Mouse (Mus musculus) forebrain, embryonic 12.5 days (tissue): ENCODE data around the gene Stk40. TPM values are rescaled to one million over a fixed set of nuclear protein-coding genes. Genes with fewer than 3 reads are reported as not detected.

Source experiments
- ATAC-seq: fragments of 200-750 bp; cut with Nextera tagmentation; 2 replicates; pipeline ENCODE4 v1.8.0; 2017; ENCODE audit warnings: moderate TSS enrichment; ENCODE audit not compliant: low FRiP score
- H3K27ac ChIP-seq: fragments of 300-500 bp; sonication (generic); 2 replicates; pipeline ENCODE4 v1.5.1; 2016; ENCODE audit warnings: mild to moderate bottlenecking
- H3K27me3 ChIP-seq: fragments of 300-500 bp; sonication (generic); 2 replicates; pipeline ENCODE4 v1.6.1; 2016; ENCODE audit warnings: mild to moderate bottlenecking
- H3K36me3 ChIP-seq: fragments of 300-500 bp; sonication (generic); replicated peaks from 2 replicates; pipeline ENCODE4 v1.6.1; 2016; ENCODE audit warnings: mild to moderate bottlenecking
- H3K4me1 ChIP-seq: fragments of 300-500 bp; sonication (generic); 2 replicates; pipeline ENCODE4 v1.6.1; 2016
- H3K4me2 ChIP-seq: fragments of 300-500 bp; sonication (generic); 2 replicates; pipeline ENCODE4 v1.6.1; 2016; ENCODE audit warnings: mild to moderate bottlenecking, moderate library complexity
- H3K4me3 ChIP-seq: fragments of 300-500 bp; sonication (generic); replicated peaks from 2 replicates; pipeline ENCODE4 v1.5.1; 2016; ENCODE audit warnings: mild to moderate bottlenecking
- H3K9ac ChIP-seq: fragments of 300-500 bp; sonication (generic); 2 replicates; pipeline ENCODE4 v1.6.1; 2016; ENCODE audit warnings: mild to moderate bottlenecking
- H3K9me3 ChIP-seq: fragments of 300-500 bp; sonication (generic); 2 replicates; pipeline ENCODE4 v1.6.1; 2016
- WGBS: fragments of 180-500 bp; shearing (Covaris S2); methylation state at CpG from one replicate; pipeline ENCODE4 v1.1.7; 2016; 5-methylcytosine and 5-hydroxymethylcytosine counted together
- polyA plus RNA-seq: library from polyadenylated mRNA; unstranded; fragments of >200 nt; fragmentation: Nextera tagmentation; extraction: Ambion mirVana; gene quantifications from 2 replicates; pipeline ENCODE4 v1.2.1, GENCODE M21; 2016

Gene Stk40
- polyA plus RNA-seq = 42.8 and 48.5 TPM in 2 replicates

GRCm38 (mm10) chr4:126103590-126104068 lies at the start of gene Stk40:
Gene Stk40 (plus strand): TSS chr4:126103957.
- peaks cover 51% of the 10 kb centered on the region for H3K4me1 ChIP-seq
- H3K4me3 ChIP-seq = peak within 1 kb of the TSS; percentile 77
- no peaks in the 10 kb centered on the region for H3K27me3 ChIP-seq
- H3K27ac ChIP-seq = peak within 1 kb of the TSS; percentile 82
- H3K9ac ChIP-seq = peak within 1 kb of the TSS; percentile 79
- H3K36me3 ChIP-seq = peaks cover 3% of the 10 kb centered on the region; the same call in 1 of the 2 replicates
- peak; percentile 98 for ATAC-seq
- peak within 1 kb of the TSS; percentile 91 for H3K4me2 ChIP-seq
- H3K9me3 ChIP-seq = no peaks in the 10 kb centered on the region
- WGBS = under 1% methylated on average over 31 of the region's 34 CpGs

DNA sequence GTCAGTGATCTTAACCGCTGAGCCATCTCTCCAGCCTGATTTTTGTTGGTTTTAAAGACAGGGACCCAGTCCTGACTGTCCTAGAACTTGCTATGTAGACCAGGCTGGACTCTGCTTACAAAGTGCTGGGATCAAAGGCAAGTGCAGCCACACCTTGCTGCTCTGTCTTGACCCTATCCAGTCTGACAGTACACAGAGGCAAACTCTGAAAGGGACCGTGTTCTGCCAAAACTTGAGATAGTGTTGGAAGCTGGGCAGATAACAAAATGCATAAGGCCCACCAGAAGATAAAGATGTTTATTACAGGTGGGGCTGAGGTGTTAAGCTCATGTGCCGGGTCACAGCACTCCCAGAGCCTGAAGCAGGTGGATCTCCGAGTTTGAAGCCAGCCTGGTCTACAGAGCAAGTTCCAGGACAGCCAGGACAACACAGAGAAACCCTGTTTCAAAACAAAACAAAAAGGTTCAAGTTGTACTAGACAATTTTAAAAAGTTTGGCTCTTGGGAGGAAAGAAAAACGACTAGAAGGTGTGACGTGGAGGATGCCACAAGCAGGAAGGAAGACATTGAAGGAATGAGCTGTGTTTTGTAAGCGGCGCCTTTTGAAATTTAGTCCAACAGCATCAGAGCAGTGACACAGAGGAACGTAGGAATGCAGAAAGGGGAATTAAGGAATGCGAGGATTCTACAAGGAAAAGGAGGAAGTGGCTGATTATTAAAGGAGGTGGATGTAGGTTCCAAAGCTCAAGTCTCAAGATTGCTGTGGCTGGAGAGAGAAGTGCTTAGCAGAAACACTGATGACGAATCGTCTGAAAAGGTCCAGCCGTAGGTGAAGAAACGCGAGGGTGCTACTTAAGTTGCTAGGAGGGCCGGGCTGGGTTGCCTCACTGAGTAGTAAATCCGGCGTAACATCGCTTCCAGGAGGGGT lies 46.3 kb upstream of the Stk40 start:
- Histone ChIP-seq H3K9ac (peak overlapping the region; percentile 56), H3K27me3 (no peaks in the 10 kb centered on the region), H3K4me2 (peak overlapping the region; percentile 82), H3K4me3 (peak overlapping the region; percentile 66), H3K27ac (no peak overlapping the region), H3K9me3 (no peaks in the 10 kb centered on the region), H3K36me3 (peaks cover 34% of the 10 kb centered on the region), H3K4me1 (peaks cover 19% of the 10 kb centered on the region)
- no peak for ATAC-seq
- 16% methylated on average over 19 of the region's 19 CpGs for whole genome bisulfite sequencing

GRCm38 (mm10) chr4:126058134-126058996 lies 45.4 kb upstream of the Stk40 start, which contains the start of gene Oscp1:
Gene Oscp1 (plus strand): TSS chr4:126058565.
- WGBS = under 1% methylated on average over 57 of the region's 57 CpGs

DNA sequence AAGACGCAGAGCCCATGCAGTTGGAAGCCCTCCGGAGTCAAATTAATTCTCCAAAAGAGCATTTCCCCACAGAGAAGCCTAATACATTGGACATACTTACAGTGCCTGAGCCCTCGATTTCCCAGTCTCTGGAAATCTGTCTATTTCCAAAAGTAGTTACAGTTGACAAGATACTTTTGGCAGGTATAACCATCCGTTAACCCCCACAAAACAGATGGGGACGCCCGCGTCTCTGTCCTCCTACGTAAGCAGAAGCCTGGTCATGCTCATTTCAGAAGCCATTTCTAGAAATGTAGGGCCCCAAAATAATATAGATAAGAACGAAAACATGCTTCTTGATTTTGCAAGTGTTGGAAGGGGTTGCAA lies 44.8 kb upstream of the Stk40 start:
- Histone ChIP-seq H3K9me3 (no peaks in the 10 kb centered on the region), H3K4me1 (peaks cover 19% of the 10 kb centered on the region), H3K27ac (no peak overlapping the region), H3K4me3 (peak overlapping the region; percentile 66), H3K27me3 (no peaks in the 10 kb centered on the region), H3K4me2 (peak overlapping the region; percentile 82), H3K9ac (peak overlapping the region; percentile 72), H3K36me3 (peaks cover 24% of the 10 kb centered on the region)
- 41% methylated on average over 9 of the region's 9 CpGs for WGBS
- no peak for ATAC-seq

More at GRCm38 (mm10) chr4:126058134-126058996, 45.4 kb upstream of the Stk40 start, which contains the start of gene Oscp1:
- peak; percentile 100 for ATAC-seq
- Histone ChIP-seq H3K9ac (peak within 1 kb of the TSS; percentile 72), H3K9me3 (no peaks in the 10 kb centered on the region), H3K4me1 (peaks cover 19% of the 10 kb centered on the region), H3K36me3 (peaks cover 29% of the 10 kb centered on the region), H3K27ac (peak within 1 kb of the TSS; percentile 61), H3K4me3 (peak within 1 kb of the TSS; percentile 66), H3K27me3 (no peaks in the 10 kb centered on the region), H3K4me2 (peak within 1 kb of the TSS; percentile 82)

- Histone ChIP-seq H3K4me1 (peaks cover 11% of the 10 kb centered on the region), H3K9me3 (no peaks in the 10 kb centered on the region), H3K4me3 (no peak overlapping the region), H3K27ac (no peak overlapping the region), H3K27me3 (no peaks in the 10 kb centered on the region), H3K9ac (no peak overlapping the region), H3K36me3 (0 out of 2 replicates have a peak, but pooled peaks cover 3% of the 10 kb centered on the region), H3K4me2 (no peak overlapping the region)
- 56% methylated on average over 1 of the region's 1 CpGs for WGBS
- ATAC-seq = no peak
Measured at GRCm38 (mm10) chr4:126062856-126063255, 40.9 kb upstream of the Stk40 start.

DNA sequence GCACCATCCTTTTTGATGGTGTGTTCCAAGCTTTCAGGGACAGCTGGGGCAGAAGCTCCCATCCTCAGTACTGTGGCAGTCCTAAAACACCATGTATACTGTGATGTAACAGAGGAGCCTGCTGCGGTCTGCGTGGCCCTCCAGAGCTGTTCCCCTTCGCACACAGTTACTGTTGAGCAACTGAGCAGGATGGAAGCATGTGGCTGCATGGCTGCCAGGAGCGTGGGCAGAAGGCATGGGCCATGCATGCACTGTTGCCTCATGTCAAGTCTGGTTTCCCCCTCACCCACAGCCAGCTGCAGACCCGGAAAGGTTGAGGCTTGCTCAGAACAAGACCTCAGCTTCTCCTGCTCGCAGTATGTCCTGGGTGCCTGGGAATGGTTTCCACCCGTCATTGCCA lies 38.5 kb upstream of the Stk40 start:
- H3K9me3 ChIP-seq = no peaks in the 10 kb centered on the region
- no peak overlapping the region for H3K4me2 ChIP-seq
- 0 out of 2 replicates have a peak, but pooled peaks cover 3% of the 10 kb centered on the region for H3K36me3 ChIP-seq
- no peak for ATAC-seq
- H3K4me1 ChIP-seq = no peaks in the 10 kb centered on the region
- H3K4me3 ChIP-seq = no peak overlapping the region
- no peak overlapping the region for H3K27ac ChIP-seq
- 87% methylated on average over 7 of the region's 7 CpGs for WGBS
- H3K27me3 ChIP-seq = no peaks in the 10 kb centered on the region
- H3K9ac ChIP-seq = no peak overlapping the region

DNA sequence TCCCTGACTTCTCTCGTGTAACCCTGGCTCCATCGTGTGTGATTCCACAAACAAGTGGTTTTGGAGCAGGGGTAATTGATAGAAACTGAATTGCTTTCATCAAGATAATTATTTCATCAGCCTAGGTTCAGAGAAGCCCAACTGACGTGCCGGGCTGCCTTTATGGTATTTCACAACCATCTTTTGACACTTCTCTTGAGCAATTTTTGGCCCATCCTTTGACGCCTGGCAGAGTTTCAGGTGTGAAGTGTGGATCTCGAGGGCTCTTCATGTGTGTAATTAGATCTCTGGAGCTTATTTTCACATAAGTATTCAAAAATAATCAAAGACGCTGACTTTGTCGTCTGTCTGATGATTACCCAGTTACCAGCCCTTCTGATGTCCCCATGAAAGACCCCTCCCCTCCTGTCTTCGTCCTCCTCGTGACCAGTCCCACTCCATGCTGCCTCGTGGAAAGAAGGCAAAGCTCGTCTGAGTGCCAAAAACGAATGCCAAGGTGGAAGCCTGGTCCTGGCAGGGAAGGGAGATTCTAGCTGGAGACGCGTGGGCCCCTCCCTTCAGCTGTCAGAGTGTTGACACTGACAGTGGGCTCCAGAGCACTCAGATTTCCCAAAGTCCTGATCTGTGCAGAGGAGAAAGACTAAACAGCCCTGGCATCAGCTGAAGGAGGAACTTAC lies 36.2 kb upstream of the Stk40 start:
- Histone ChIP-seq H3K9me3 (no peaks in the 10 kb centered on the region), H3K9ac (no peak overlapping the region), H3K4me1 (no peaks in the 10 kb centered on the region), H3K4me2 (no peak overlapping the region), H3K27me3 (no peaks in the 10 kb centered on the region), H3K36me3 (0 out of 2 replicates have a peak, but pooled peaks cover 3% of the 10 kb centered on the region), H3K27ac (no peak overlapping the region), H3K4me3 (no peak overlapping the region)
- no peak for ATAC-seq
- 81% methylated on average over 15 of the region's 15 CpGs for whole genome bisulfite sequencing

GRCm38 (mm10) chr4:126068842-126069241 lies 34.9 kb upstream of the Stk40 start:
- WGBS = 87% methylated on average over 6 of the region's 6 CpGs
- no peaks in the 10 kb centered on the region for H3K9me3 ChIP-seq
- no peaks in the 10 kb centered on the region for H3K27me3 ChIP-seq
- ATAC-seq = no peak
- no peaks in the 10 kb centered on the region for H3K36me3 ChIP-seq
- H3K4me3 ChIP-seq = no peak overlapping the region
- no peaks in the 10 kb centered on the region for H3K4me1 ChIP-seq
- H3K27ac ChIP-seq = no peak overlapping the region
- no peak overlapping the region for H3K9ac ChIP-seq
- no peak overlapping the region for H3K4me2 ChIP-seq

DNA sequence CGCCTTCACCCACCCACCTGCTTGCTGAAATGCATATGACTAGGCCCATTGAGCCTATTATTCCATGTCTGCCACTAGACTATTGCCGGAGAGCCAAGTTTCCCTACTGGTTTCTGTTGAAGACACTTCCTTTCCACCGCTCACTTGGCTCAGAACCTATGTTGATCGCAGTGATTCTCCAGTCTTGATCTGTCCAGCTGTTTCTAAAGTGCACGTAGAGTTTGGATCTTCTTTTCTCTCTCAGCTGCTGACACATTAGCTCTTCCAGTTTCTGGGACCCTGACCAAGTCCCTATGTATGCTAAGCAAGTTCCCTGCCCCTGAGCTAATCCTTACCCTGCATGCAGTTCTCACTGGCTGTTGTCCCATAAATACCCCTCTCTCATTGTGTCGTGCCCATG lies 25.9 kb upstream of the Stk40 start:
- no peak overlapping the region for H3K9ac ChIP-seq
- no peak overlapping the region for H3K4me2 ChIP-seq
- H3K36me3 ChIP-seq = peaks cover 6% of the 10 kb centered on the region
- H3K4me1 ChIP-seq = no peaks in the 10 kb centered on the region
- H3K9me3 ChIP-seq = no peaks in the 10 kb centered on the region
- no peak overlapping the region for H3K27ac ChIP-seq
- no peak for ATAC-seq
- whole genome bisulfite sequencing = 84% methylated on average over 6 of the region's 6 CpGs
- no peak overlapping the region for H3K4me3 ChIP-seq
- no peaks in the 10 kb centered on the region for H3K27me3 ChIP-seq

- WGBS = 91% methylated on average over 4 of the region's 4 CpGs
- Histone ChIP-seq H3K9ac (no peak overlapping the region), H3K4me1 (no peaks in the 10 kb centered on the region), H3K27ac (no peak overlapping the region), H3K27me3 (no peaks in the 10 kb centered on the region), H3K4me2 (no peak overlapping the region), H3K9me3 (no peaks in the 10 kb centered on the region), H3K4me3 (no peak overlapping the region), H3K36me3 (peaks cover 16% of the 10 kb centered on the region)
- ATAC-seq = no peak
Measured at GRCm38 (mm10) chr4:126079266-126079665, 24.5 kb upstream of the Stk40 start.

DNA sequence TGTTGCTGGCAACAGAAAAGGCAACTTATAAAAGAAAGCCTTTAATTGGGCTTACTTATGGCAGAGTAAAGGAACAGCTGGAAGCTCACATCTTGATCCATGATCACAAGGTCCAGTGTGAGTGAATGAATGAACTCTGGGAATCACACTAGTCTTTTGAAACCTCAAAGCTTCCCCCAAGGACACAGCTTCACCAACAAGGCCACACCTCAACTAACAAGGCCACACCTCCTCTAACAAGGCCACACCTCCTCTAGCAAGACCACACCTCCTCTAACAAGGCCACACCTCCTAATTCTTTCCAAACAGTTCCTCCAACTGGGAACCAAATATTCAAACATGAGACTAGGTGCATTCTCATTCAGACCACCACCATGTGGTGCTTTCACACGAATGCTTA lies 22.2 kb upstream of the Stk40 start:
- H3K4me2 ChIP-seq = no peak overlapping the region
- H3K4me3 ChIP-seq = no peak overlapping the region
- no peaks in the 10 kb centered on the region for H3K27me3 ChIP-seq
- H3K27ac ChIP-seq = no peak overlapping the region
- no peak overlapping the region for H3K9ac ChIP-seq
- 96% methylated on average over 1 of the region's 1 CpGs for WGBS
- H3K9me3 ChIP-seq = no peaks in the 10 kb centered on the region
- peaks cover 16% of the 10 kb centered on the region for H3K36me3 ChIP-seq
- ATAC-seq = no peak
- no peaks in the 10 kb centered on the region for H3K4me1 ChIP-seq
